Mouse (Mus musculus): ENCODE data around the gene Gpr45.

DNA sequence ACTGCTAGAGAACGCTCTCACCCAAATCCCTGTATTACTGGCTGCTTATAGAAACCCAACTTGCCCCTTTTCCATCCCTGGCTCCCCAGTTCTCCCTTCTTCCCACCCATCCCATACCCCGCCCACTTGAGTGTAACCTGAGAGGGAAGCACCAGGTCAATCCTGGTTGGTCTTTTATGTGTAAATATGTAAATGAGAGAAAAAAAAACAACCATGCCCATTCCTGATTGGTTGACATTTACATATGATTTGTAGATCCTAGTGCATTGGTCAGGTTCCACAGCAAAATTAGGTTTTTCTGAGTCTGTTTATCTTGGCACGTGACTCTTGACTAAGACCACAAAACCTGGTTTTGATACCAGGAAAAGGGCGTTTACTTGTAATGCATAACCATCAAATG lies 34.8 kb upstream of the Gpr45 start:
- no peak for TF ChIP-seq CTCF (IDR thresholded peaks at IDR 0.05; ENCODE audit: extremely low read depth, insufficient read depth, low read length)
- no peak for TF ChIP-seq POLR2A (IDR thresholded peaks at IDR 0.05; ENCODE audit: extremely low read depth, insufficient read depth, low read length)
